Mouse (Mus musculus): ENCODE data around the gene Psmc6.
A peak's percentile ranks its signal among the peaks of the same experiment; 100 is the strongest.

Psmc6 gene

GRCm38 (mm10) chr14:45364211-45365195 is 34.9 kb downstream of the Psmc6 start:
- DNase-seq: no peak

GRCm38 (mm10) chr14:45365196-45365587 is 35.6 kb downstream of the Psmc6 start:
- DNase-seq: no peak

GRCm38 (mm10) chr14:45378771-45379170 is 49.2 kb downstream of the Psmc6 start:
- DNase-seq: no peak

- DNase-seq: no peak
Observed at GRCm38 (mm10) chr14:45380756-45381155, 51.2 kb downstream of the Psmc6 start.

GRCm38 (mm10) chr14:45382912-45383311 is 53.3 kb downstream of the Psmc6 start:
- DNase-seq: peak; percentile 10

GRCm38 (mm10) chr14:45385596-45385995 is 56.0 kb downstream of the Psmc6 start:
- DNase-seq: no peak

- DNase-seq: no peak
Observed at GRCm38 (mm10) chr14:45387480-45387879, 57.9 kb downstream of the Psmc6 start.

GRCm38 (mm10) chr14:45388345-45389181 is 59.0 kb downstream of the Psmc6 start:
- DNase-seq: peak; percentile 87

GRCm38 (mm10) chr14:45389194-45389593 is 59.6 kb downstream of the Psmc6 start:
- no peak for DNase-seq
